Mouse (Mus musculus) ES-E14 (cell line): ENCODE measurements around the gene Snai3.

Experiments
- CHD2 ChIP-seq: IDR thresholded peaks from 2 replicates; pipeline ENCODE4 v1.6.1; 2014; ENCODE audit warnings: mild to moderate bottlenecking, low read depth, low read length, inconsistent platforms
- MAFK ChIP-seq: IDR thresholded peaks from 2 replicates; pipeline ENCODE4 v1.6.1; 2014; ENCODE audit warnings: mild to moderate bottlenecking, low read depth, low read length, inconsistent platforms; ENCODE audit not compliant: insufficient read depth
- ZC3H11A ChIP-seq: IDR thresholded peaks from 2 replicates; pipeline ENCODE4 v1.6.1; 2012; ENCODE audit warnings: low read depth, mild to moderate bottlenecking, inconsistent platforms, low read length, borderline replicate concordance
- ZNF384 ChIP-seq: IDR thresholded peaks from 2 replicates; pipeline ENCODE4 v1.6.1; 2012; ENCODE audit warnings: low read depth, low read length, inconsistent platforms

DNA sequence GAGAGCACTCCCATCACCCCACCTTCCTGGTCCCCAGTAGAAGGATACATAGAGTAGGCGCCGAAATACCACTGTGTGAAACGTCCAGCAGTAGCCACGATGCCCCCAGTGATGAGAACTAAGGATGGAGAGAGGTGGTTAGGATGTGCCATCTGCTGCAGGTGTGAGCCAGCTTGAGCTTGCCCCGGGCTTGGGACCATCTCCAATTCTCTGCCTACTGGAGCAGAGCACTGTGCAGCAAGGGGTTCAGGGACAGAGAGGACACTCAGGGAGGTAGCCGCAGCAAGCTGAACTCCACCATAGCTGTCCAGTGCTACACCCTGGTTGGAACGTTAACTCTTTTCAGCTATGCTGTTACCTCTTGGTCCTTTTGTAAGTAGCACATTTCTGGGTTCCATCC lies 32.9 kb downstream of the Snai3 start:
- TF ChIP-seq ZNF384, result no peak
- TF ChIP-seq ZC3H11A, result no peak
- TF ChIP-seq CHD2, result no peak
- no peak for TF ChIP-seq MAFK
